ENCODE assay signal across 10 mouse cellular contexts in the genomic region with DNA sequence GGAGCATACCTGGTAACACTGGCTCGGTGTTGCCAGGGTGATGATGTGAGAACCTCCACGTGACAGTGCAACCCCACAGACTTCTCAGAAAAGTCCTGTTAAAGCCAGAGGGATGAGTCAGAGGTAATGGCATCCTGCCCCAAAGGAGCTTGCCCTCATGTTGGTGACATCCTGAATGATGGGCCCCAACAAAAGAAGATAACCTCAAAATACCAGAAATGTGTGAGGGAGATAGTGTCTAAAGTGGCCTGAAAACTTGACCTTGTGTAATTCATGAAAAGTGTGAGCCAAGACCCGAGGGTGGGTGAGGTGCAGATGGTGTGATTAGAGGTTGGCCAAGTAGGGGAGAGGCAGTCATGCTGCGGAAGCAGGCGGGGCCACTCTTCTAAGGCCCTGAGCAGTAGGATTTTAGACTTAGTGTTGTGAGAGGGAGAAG. TPM values are rescaled to one million over a fixed set of nuclear protein-coding genes. Genes with fewer than 3 reads are reported as not detected.
A peak's percentile ranks its signal among the peaks of the same experiment; 100 is the strongest.
DNase-seq lines count a peak whose midpoint lies in the region; ATAC-seq and TF ChIP-seq lines count a peak whose summit lies in the region.
"Had no signal": no experiment of that assay in that cellular context is flagged by ENCODE, and none has a peak within 500 bp of the region (broad histone marks: within the 10 kb centered on the region; RNA-seq: fewer than 3 reads in every experiment).

No protein-coding gene starts in this region.

- no peak overlapping the region for H3K4me3 ChIP-seq in C2C12 (ENCODE audit: insufficient read depth, poor library complexity, severe bottlenecking)
- H3K4me3 ChIP-seq in lung, embryonic 16.5 days (ENCODE audit: low read length): no peak overlapping the region
- H3K4me3 ChIP-seq in neural tube, embryonic 15.5 days (replicated peaks): no peak overlapping the region
- H3K4me3 ChIP-seq: left cerebral cortex, adult 2 months had no signal

- no peaks in the 10 kb centered on the region for H3K79me2 ChIP-seq in C2C12 (ENCODE audit: control insufficient read depth, insufficient read depth)

- H3K4me1 ChIP-seq in lung, embryonic 16.5 days (replicated peaks; ENCODE audit: control insufficient read depth, insufficient read depth, low read length): peaks cover 3% of the 10 kb centered on the region; the same call in 1 of the 2 replicates
- H3K4me1 ChIP-seq in neural tube, embryonic 15.5 days: no peaks in the 10 kb centered on the region

- DNase-seq in 3T3-L1 (ENCODE audit: low read depth, low spot score): peak; percentile 83
- peak; percentile 35 for DNase-seq in gastrocnemius, postnatal 25 days
- no peak for DNase-seq in left cerebral cortex, postnatal 36 days (ENCODE audit: low spot score in 2 of 2)
- DNase-seq in cerebellum, adult 18-20 months: no peak

- no peak overlapping the region for H3ac ChIP-seq in C2C12 (ENCODE audit: control insufficient read depth, insufficient read length, low read depth)

- no peak for TF ChIP-seq CTCF in C2C12 (IDR thresholded peaks at IDR 0.05; ENCODE audit: control insufficient read depth, insufficient read depth, insufficient read length)

- H3K79me3 ChIP-seq in C2C12 (ENCODE audit: low read depth): no peaks in the 10 kb centered on the region

- no peaks in the 10 kb centered on the region for H3K36me3 ChIP-seq in C2C12 (ENCODE audit: control insufficient read depth, insufficient read depth)
- H3K36me3 ChIP-seq in lung, embryonic 16.5 days (ENCODE audit: control insufficient read depth, insufficient read depth, low read length): 0 out of 2 replicates have a peak, but pooled peaks cover 4% of the 10 kb centered on the region
- peaks cover 21% of the 10 kb centered on the region for H3K36me3 ChIP-seq in neural tube, embryonic 15.5 days

- ATAC-seq in lung, embryonic 16.5 days (ENCODE audit: low read depth): peak; percentile 43
- no peak for ATAC-seq in neural tube, embryonic 15.5 days (ENCODE audit: low FRiP score)

- intact Hi-C loops in left cerebral cortex, postnatal 36 days (cut with DNase I): no loop called here

- peaks cover 20% of the 10 kb centered on the region for H3K27me3 ChIP-seq in C2C12 (ENCODE audit: control insufficient read depth, insufficient read depth, insufficient read length)
- H3K27me3 ChIP-seq in lung, embryonic 16.5 days (ENCODE audit: control insufficient read depth, insufficient read depth, low read depth, low read length): no peaks in the 10 kb centered on the region
- no peaks in the 10 kb centered on the region for H3K27me3 ChIP-seq in neural tube, embryonic 15.5 days (replicated peaks)

- H3K9ac ChIP-seq in lung, embryonic 16.5 days (ENCODE audit: low read length): no peak overlapping the region
- no peak overlapping the region for H3K9ac ChIP-seq in neural tube, embryonic 15.5 days (replicated peaks)

- no peak overlapping the region for H3K4me2 ChIP-seq in lung, embryonic 16.5 days (ENCODE audit: low read depth, low read length)
- H3K4me2 ChIP-seq in neural tube, embryonic 15.5 days: no peak overlapping the region

- WGBS in lung, embryonic 16.5 days: 50% methylated on average over 5 of the region's 5 CpGs
- 82% methylated on average over 5 of the region's 5 CpGs for WGBS in neural tube, embryonic 15.5 days

- H3K27ac ChIP-seq in lung, embryonic 16.5 days (ENCODE audit: low read length): no peak overlapping the region
- no peak overlapping the region for H3K27ac ChIP-seq in neural tube, embryonic 15.5 days (replicated peaks)
- H3K27ac ChIP-seq: left cerebral cortex, adult 2 months had no signal

- no peaks in the 10 kb centered on the region for H3K9me3 ChIP-seq in lung, embryonic 16.5 days (ENCODE audit: control insufficient read depth, low read length)
- H3K9me3 ChIP-seq in neural tube, embryonic 15.5 days (replicated peaks): no peaks in the 10 kb centered on the region

TF ChIP-seq in C2C12, 6 proteins besides CTCF, POLR2A, EP300 and RAD21:
- TF ChIP-seq MYOD1 (IDR thresholded peaks at IDR 0.05; ENCODE audit: control insufficient read depth, insufficient read length, low read depth) (peak; percentile 12), MAX (IDR thresholded peaks at IDR 0.05) (peak; percentile 76), CEBPB (IDR thresholded peaks at IDR 0.05; ENCODE audit: low read depth) (no peak), USF1 (IDR thresholded peaks at IDR 0.05; ENCODE audit: low read depth) (peak; percentile 91), FOSL1 (IDR thresholded peaks at IDR 0.05; ENCODE audit: insufficient read depth, low read length, poor library complexity, severe bottlenecking) (peak; percentile 16), MYOG (IDR thresholded peaks at IDR 0.05; ENCODE audit: control insufficient read depth, extremely low read depth, insufficient read length) (no peak)

RNA-seq across cellular contexts. Expression of gene Olfr70, which starts 6.8 kb away (rescaled TPM):
- not detected for polyA plus RNA-seq in C2C12 (2012; fragmentation: generic; extraction: Trizol)
- not detected for total RNA-seq in gastrocnemius, postnatal 25 days (2021)
- polyA plus RNA-seq in lung, embryonic 16.5 days (2015; fragmentation: Nextera tagmentation; extraction: Ambion mirVana): not detected in 2 replicates
- 0.08 TPM in 1 of 2 replicates, not detected in the other for polyA plus RNA-seq in neural tube, embryonic 15.5 days (2015; fragmentation: Nextera tagmentation; extraction: Ambion mirVana)
- not detected for total RNA-seq in left cerebral cortex, postnatal 36 days (2021)
- total RNA-seq: left cerebral cortex, adult 2 months had no signal
- polyA plus RNA-seq: embryonic facial prominence, embryonic 11.5 days; heart, embryonic 14.5 days had no signal

RNA-seq across cellular contexts. Expression of gene Olfr71, which starts 16.2 kb away (rescaled TPM):
- not detected for polyA plus RNA-seq in C2C12 (2012; fragmentation: generic; extraction: Trizol)
- total RNA-seq in gastrocnemius, postnatal 25 days (2021): not detected
- polyA plus RNA-seq in lung, embryonic 16.5 days (2015; fragmentation: Nextera tagmentation; extraction: Ambion mirVana): 0.08 and 0.16 TPM in 2 replicates
- not detected in 2 replicates for polyA plus RNA-seq in neural tube, embryonic 15.5 days (2015; fragmentation: Nextera tagmentation; extraction: Ambion mirVana)
- not detected for total RNA-seq in left cerebral cortex, postnatal 36 days (2021)
- total RNA-seq: left cerebral cortex, adult 2 months had no signal
- polyA plus RNA-seq: embryonic facial prominence, embryonic 11.5 days; heart, embryonic 14.5 days had no signal

RNA-seq across cellular contexts. Expression of gene Fam221b, which starts 24.9 kb away (rescaled TPM):
- polyA plus RNA-seq in C2C12 (2012; fragmentation: generic; extraction: Trizol): 1.4 TPM
- under 1 TPM in 1 of 2 experiments, not detected in 1; 0.13 TPM for total RNA-seq in gastrocnemius, postnatal 25 days (2021)
- 2.2 and 2.8 TPM in 2 replicates for polyA plus RNA-seq in lung, embryonic 16.5 days (2015; fragmentation: Nextera tagmentation; extraction: Ambion mirVana)
- polyA plus RNA-seq in neural tube, embryonic 15.5 days (2015; fragmentation: Nextera tagmentation; extraction: Ambion mirVana): 1.5 and 1.6 TPM in 2 replicates
- total RNA-seq in left cerebral cortex, postnatal 36 days (2021): 1 to 10 TPM; 2.1 to 2.3 TPM

RNA-seq across cellular contexts. Expression of gene Tmem8b, which starts 25.1 kb away (rescaled TPM):
- polyA plus RNA-seq in C2C12 (2012; fragmentation: generic; extraction: Trizol): 0.16 TPM
- 10 to 100 TPM; 10.7 to 12.1 TPM for total RNA-seq in gastrocnemius, postnatal 25 days (2021)
- 4.8 and 5.4 TPM in 2 replicates for polyA plus RNA-seq in lung, embryonic 16.5 days (2015; fragmentation: Nextera tagmentation; extraction: Ambion mirVana)
- 9.1 and 12.4 TPM in 2 replicates for polyA plus RNA-seq in neural tube, embryonic 15.5 days (2015; fragmentation: Nextera tagmentation; extraction: Ambion mirVana)
- total RNA-seq in left cerebral cortex, postnatal 36 days (2021): 10 to 100 TPM; 65.1 to 67.9 TPM

RNA-seq across cellular contexts. Expression of gene Hrct1, which starts 33.2 kb away (rescaled TPM):
- polyA plus RNA-seq in C2C12 (2012; fragmentation: generic; extraction: Trizol): 5.0 TPM
- total RNA-seq in gastrocnemius, postnatal 25 days (2021): 1 to 10 TPM; 1.4 to 2.3 TPM
- 2.0 and 2.9 TPM in 2 replicates for polyA plus RNA-seq in lung, embryonic 16.5 days (2015; fragmentation: Nextera tagmentation; extraction: Ambion mirVana)
- 0.24 and 0.45 TPM in 2 replicates for polyA plus RNA-seq in neural tube, embryonic 15.5 days (2015; fragmentation: Nextera tagmentation; extraction: Ambion mirVana)
- 1 to 10 TPM; 1.2 to 1.7 TPM for total RNA-seq in left cerebral cortex, postnatal 36 days (2021)

Comparison
In these comparisons a context has a peak if more than half of its experiments do, and no peak if none do; other contexts are left out.
1. DNase-seq: peak in 3T3-L1 (single experiment) and gastrocnemius, postnatal 25 days (single experiment); none in left cerebral cortex, postnatal 36 days (0 of 2) and cerebellum, adult 18-20 months (0 of 2).